In genomic region chr3:126701067-126701466, GRCm38 (mm10) we compare ENCODE assay signal across 28 mouse cellular contexts.
DNase-seq lines count a peak whose midpoint lies in the region; ATAC-seq and TF ChIP-seq lines count a peak whose summit lies in the region.
"Had no signal": no experiment of that assay in that cellular context is flagged by ENCODE, and none has a peak within 500 bp of the region (broad histone marks: within the 10 kb centered on the region; RNA-seq: fewer than 3 reads in every experiment).

No protein-coding gene starts in this region.

- H3K27ac ChIP-seq in heart, adult 2 months: peak overlapping the region; percentile 13; the same call in 1 of the 2 replicates
- H3K27ac ChIP-seq in heart, embryonic 16.5 days (ENCODE audit: low read length): peak overlapping the region; percentile 22
- peak overlapping the region; percentile 33; the same call in 1 of the 2 replicates for H3K27ac ChIP-seq in CH12.LX (ENCODE audit: insufficient read depth, low read depth)
- H3K27ac ChIP-seq: embryonic facial prominence, embryonic 13.5 days; kidney, postnatal 0 days; liver, embryonic 14.5 days; macrophage; neural tube, embryonic 15.5 days had no signal

- ATAC-seq in heart, embryonic 16.5 days (replicated peaks; ENCODE audit: extremely low read depth, insufficient read depth, low FRiP score): no peak
- ATAC-seq: forebrain, embryonic 16.5 days; hindbrain, embryonic 16.5 days; intestine, embryonic 16.5 days had no signal

- TF ChIP-seq POLR2A in heart, adult 2 months (IDR thresholded peaks at IDR 0.05; ENCODE audit: insufficient read depth, low read depth, low read length): no peak
- TF ChIP-seq POLR2A in CH12.LX (IDR thresholded peaks at IDR 0.05; ENCODE audit: low read depth, low read length): peak; percentile 55; the same call in 1 of the 2 replicates

- H3K27me3 ChIP-seq in heart, adult 2 months (ENCODE audit: control insufficient read depth, insufficient read depth, low read length): no peaks in the 10 kb centered on the region
- no peaks in the 10 kb centered on the region for H3K27me3 ChIP-seq in heart, embryonic 16.5 days (ENCODE audit: control insufficient read depth, insufficient read depth, low read length)
- H3K27me3 ChIP-seq in CH12.LX (replicated peaks): no peaks in the 10 kb centered on the region
- H3K27me3 ChIP-seq: embryonic facial prominence, embryonic 13.5 days; neural tube, embryonic 15.5 days had no signal

- H3K4me3 ChIP-seq in heart, adult 2 months: no peak overlapping the region
- H3K4me3 ChIP-seq in heart, embryonic 16.5 days (ENCODE audit: low read length): no peak overlapping the region
- H3K4me3 ChIP-seq in CH12.LX (replicated peaks in 1 of 3; ENCODE audit: low read depth in 2 of 3, low read length in 2 of 3, poor library complexity in 1 of 3): peak overlapping the region in 1 of 3 experiments; percentile 26
- H3K4me3 ChIP-seq: embryonic facial prominence, embryonic 13.5 days; neural tube, embryonic 15.5 days had no signal

- peaks cover 5% of the 10 kb centered on the region for H3K79me2 ChIP-seq in heart, adult 2 months (replicated peaks; ENCODE audit: control insufficient read depth, insufficient read depth, low read length)
- peaks cover 66% of the 10 kb centered on the region for H3K79me2 ChIP-seq in CH12.LX (replicated peaks; ENCODE audit: control insufficient read depth, extremely low read depth, insufficient read depth, poor library complexity, severe bottlenecking)

- H3K4me2 ChIP-seq in heart, embryonic 16.5 days (ENCODE audit: low read depth, low read length): no peak overlapping the region
- peak overlapping the region; percentile 8; the same call in 1 of the 2 replicates for H3K4me2 ChIP-seq in CH12.LX (ENCODE audit: insufficient read depth, low read depth, poor library complexity, severe bottlenecking)
- H3K4me2 ChIP-seq: embryonic facial prominence, embryonic 13.5 days; neural tube, embryonic 15.5 days had no signal

- no peak overlapping the region for H3K9ac ChIP-seq in heart, adult 2 months (ENCODE audit: low read depth, low read length)
- H3K9ac ChIP-seq in heart, embryonic 16.5 days (ENCODE audit: low read length): no peak overlapping the region
- peak overlapping the region; percentile 2; the same call in 1 of the 2 replicates for H3K9ac ChIP-seq in CH12.LX (ENCODE audit: insufficient read depth, low read depth)
- H3K9ac ChIP-seq: embryonic facial prominence, embryonic 13.5 days; liver, embryonic 14.5 days; neural tube, embryonic 15.5 days had no signal

- no peaks in the 10 kb centered on the region for H3K9me3 ChIP-seq in heart, embryonic 16.5 days (replicated peaks; ENCODE audit: control insufficient read depth, low read length)
- H3K9me3 ChIP-seq in CH12.LX (replicated peaks; ENCODE audit: low read length): peaks cover 2% of the 10 kb centered on the region
- H3K9me3 ChIP-seq: embryonic facial prominence, embryonic 13.5 days; neural tube, embryonic 15.5 days had no signal

- no peak for TF ChIP-seq EP300 in heart, adult 2 months (IDR thresholded peaks at IDR 0.05; ENCODE audit: insufficient read depth, low read depth, low read length)
- no peak; the same call in 1 of the 2 replicates for TF ChIP-seq EP300 in CH12.LX (IDR thresholded peaks at IDR 0.05; ENCODE audit: low read length)

- no peak for TF ChIP-seq RAD21 in CH12.LX (IDR thresholded peaks at IDR 0.05; ENCODE audit: low read depth, low read length)

- TF ChIP-seq CTCF in heart, adult 2 months (IDR thresholded peaks at IDR 0.05): no peak
- TF ChIP-seq CTCF in CH12.LX (conservative IDR thresholded peaks at IDR 0.05 in 1 of 2, IDR thresholded peaks at IDR 0.05 in 1 of 2; ENCODE audit: low read depth in 2 of 2, low read length in 2 of 2): no peak

- H3K4me1 ChIP-seq in heart, adult 2 months (ENCODE audit: control insufficient read depth, insufficient read depth, low read length): peaks cover 1% of the 10 kb centered on the region; the same call in 1 of the 2 replicates
- peaks cover 32% of the 10 kb centered on the region for H3K4me1 ChIP-seq in heart, embryonic 16.5 days (ENCODE audit: control insufficient read depth, insufficient read depth, low read length)
- H3K4me1 ChIP-seq in CH12.LX (ENCODE audit: control insufficient read depth in 1 of 2, insufficient read depth in 2 of 2): peaks cover 12 to 55% of the 10 kb centered on the region in 2 experiments
- H3K4me1 ChIP-seq: neural tube, embryonic 15.5 days had no signal

- dilution Hi-C loops in CH12.LX (cut with MboI; ENCODE audit: extremely low pct_ligation_motif_present, extremely low pct_unique_long_range_greater_than_20kb, low sequenced_read_pairs): no loop called here

- DNase-seq in heart, adult 2 months: no peak
- DNase-seq in heart, postnatal 25 days (ENCODE audit: low spot score): no peak
- DNase-seq in heart, adult 9 months (ENCODE audit: low spot score in 2 of 2): no peak
- peak; percentile 28 to 32 for DNase-seq in B cell, adult 2 months
- DNase-seq in CH12.LX (ENCODE audit: extremely low read depth): peak; percentile 57
- no peak for DNase-seq in kidney, postnatal 36 days
- DNase-seq: adrenal gland, adult 8-10 months; gastrocnemius, postnatal 14 days; heart, adult 18-20 months; kidney, adult 8-10 months; layer of hippocampus, postnatal 36 days; liver; lung, adult 2 months; lung, postnatal 10 days; midbrain, embryonic 14.5 days; retina, postnatal 1 day; right cerebral cortex, postnatal 14 days; thymus, postnatal 4 days had no signal

- H3K36me3 ChIP-seq in heart, adult 2 months (ENCODE audit: control insufficient read depth, insufficient read depth, low read length): peaks cover 9% of the 10 kb centered on the region
- no peaks in the 10 kb centered on the region for H3K36me3 ChIP-seq in heart, embryonic 16.5 days (ENCODE audit: control insufficient read depth, insufficient read depth)
- peaks cover 0 to 31% of the 10 kb centered on the region in 2 experiments for H3K36me3 ChIP-seq in CH12.LX (replicated peaks in 1 of 2; ENCODE audit: control insufficient read depth in 1 of 2, insufficient read depth in 1 of 2, low read length in 1 of 2)
- H3K36me3 ChIP-seq: embryonic facial prominence, embryonic 13.5 days; G1E; neural tube, embryonic 15.5 days had no signal

- 79% methylated on average over 6 of the region's 6 CpGs for WGBS in heart, adult 2 months
- 78% methylated on average over 6 of the region's 6 CpGs for WGBS in heart, embryonic 16.5 days

- in situ Hi-C loops in CH12.LX (cut with MboI; ENCODE audit: low pct_ligation_motif_present, low pct_unique_long_range_greater_than_20kb, low sequenced_read_pairs): no loop called here

- intact Hi-C loops in heart, adult 2 months (cut with DNase I): no loop called here
- intact Hi-C loops in heart, postnatal 25 days (cut with DNase I): no loop called here

TF ChIP-seq in CH12.LX, 34 proteins besides CTCF, POLR2A, EP300 and RAD21:
- TF ChIP-seq MXI1 (IDR thresholded peaks at IDR 0.05; ENCODE audit: low read depth, low read length): no peak
- no peak for TF ChIP-seq PAX5 (IDR thresholded peaks at IDR 0.05; ENCODE audit: low read length)
- peak; percentile 66 for TF ChIP-seq TBP (conservative IDR thresholded peaks at IDR 0.05; ENCODE audit: low read depth, low read length)
- TF ChIP-seq MAX (IDR thresholded peaks at IDR 0.05; ENCODE audit: low read length): no peak
- no peak for TF ChIP-seq ETS1 (conservative IDR thresholded peaks at IDR 0.05; ENCODE audit: low read depth, low read length)
- TF ChIP-seq SMC3 (IDR thresholded peaks at IDR 0.05; ENCODE audit: low read depth, low read length): peak; percentile 7; the same call in 1 of the 2 replicates
- no peak for TF ChIP-seq ELF1 (IDR thresholded peaks at IDR 0.05; ENCODE audit: low read depth, low read length)
- no peak for TF ChIP-seq ZKSCAN1 (IDR thresholded peaks at IDR 0.05; ENCODE audit: borderline replicate concordance, low read depth, low read length)
- TF ChIP-seq IRF4 (IDR thresholded peaks at IDR 0.05; ENCODE audit: low read depth, low read length): no peak
- TF ChIP-seq SIN3A (IDR thresholded peaks at IDR 0.05; ENCODE audit: low read length): no peak

Comparison
In these comparisons a context has a peak if more than half of its experiments do, and no peak if none do; other contexts are left out.
1. DNase-seq: peak in B cell, adult 2 months (2 of 2) and CH12.LX (single experiment); none in heart, adult 2 months (0 of 2), heart, postnatal 25 days (single experiment), heart, adult 9 months (0 of 2) and kidney, postnatal 36 days (0 of 2).
2. Peak in every context shown above with its lines, with median percentiles within 50 percentile points of each other: H3K27ac ChIP-seq.